Mouse (Mus musculus): ENCODE data around the gene Crybg3.
A peak's percentile ranks its signal among the peaks of the same experiment; 100 is the strongest.

Gene Crybg3

DNA sequence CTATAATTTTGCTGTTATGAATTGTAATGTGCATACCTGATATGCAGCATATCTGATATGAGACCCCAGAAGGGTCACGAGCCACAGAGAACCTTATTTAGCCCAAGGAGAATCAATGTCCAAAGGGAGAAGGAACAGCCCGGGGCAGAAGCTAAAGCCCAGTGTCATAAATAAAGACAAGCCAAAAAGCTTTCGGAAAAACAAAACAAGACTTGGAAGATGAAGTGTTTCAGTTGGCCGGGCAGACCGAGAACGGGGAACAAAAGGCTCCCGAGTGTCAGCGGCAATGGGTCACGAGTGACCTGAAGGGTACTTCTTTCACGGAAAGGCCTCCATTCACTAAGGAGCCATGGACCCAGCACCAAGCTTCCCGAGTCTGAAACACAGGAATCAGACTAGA, 26.8 kb downstream of the Crybg3 start:
- no peak for DNase-seq

DNA sequence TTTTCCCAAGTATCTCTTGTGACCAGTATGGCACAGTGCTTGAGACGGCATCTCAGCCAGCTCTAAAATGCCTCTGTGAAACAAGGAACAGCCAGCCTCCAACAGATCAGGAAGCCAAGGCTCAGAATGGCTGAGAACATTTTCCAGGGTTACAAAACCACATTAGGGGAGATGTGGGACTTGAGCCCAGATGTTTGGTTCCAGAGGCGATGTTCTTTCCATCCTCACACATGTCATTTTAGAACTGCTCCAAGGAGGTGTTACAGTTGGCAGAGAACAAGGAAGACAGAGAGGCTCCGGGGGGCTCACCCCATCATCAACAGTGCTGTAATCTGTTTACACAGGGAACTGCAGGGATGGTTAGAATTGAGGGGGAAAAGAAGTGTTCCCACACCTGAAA, 28.1 kb downstream of the Crybg3 start:
- DNase-seq, result no peak

DNA sequence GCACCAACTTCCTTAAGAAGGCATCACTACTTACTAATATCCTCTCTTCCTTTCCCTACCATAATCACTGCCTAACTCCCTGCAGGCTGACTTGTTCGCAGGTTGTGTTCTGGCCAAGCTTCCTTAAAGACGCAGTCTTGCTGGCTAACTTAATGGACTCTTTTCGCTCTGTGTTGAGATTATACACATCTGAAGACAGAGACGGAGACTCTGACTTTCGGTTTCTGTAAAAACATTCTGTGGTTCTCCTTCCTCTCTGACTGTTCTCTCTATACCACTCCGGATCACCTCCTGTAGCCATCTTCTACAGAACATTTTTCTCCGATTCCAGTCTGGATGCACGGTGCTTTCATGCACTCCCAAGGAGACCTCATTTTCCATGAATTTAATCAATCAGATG, 30.0 kb downstream of the Crybg3 start:
- DNase-seq, result no peak

DNA sequence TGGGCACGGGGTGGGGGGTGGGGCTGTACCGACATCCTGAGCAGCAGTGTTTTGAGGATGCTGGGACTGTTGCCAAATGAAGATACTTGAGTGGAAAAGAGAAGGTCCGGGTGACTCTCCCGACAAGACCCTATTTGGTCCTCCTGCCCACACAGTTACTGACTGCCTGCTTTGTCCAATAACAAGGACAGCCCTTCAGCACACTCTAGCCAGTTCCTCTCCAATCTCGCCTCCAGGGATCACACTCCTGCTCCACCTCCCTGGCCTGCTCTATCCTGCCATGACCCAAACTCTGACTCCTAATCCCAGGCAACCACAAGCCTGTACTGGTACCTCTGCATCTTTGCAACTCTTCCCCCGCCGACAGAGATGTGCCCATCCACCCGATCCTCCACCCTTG, 30.9 kb downstream of the Crybg3 start:
- no peak for DNase-seq

DNA sequence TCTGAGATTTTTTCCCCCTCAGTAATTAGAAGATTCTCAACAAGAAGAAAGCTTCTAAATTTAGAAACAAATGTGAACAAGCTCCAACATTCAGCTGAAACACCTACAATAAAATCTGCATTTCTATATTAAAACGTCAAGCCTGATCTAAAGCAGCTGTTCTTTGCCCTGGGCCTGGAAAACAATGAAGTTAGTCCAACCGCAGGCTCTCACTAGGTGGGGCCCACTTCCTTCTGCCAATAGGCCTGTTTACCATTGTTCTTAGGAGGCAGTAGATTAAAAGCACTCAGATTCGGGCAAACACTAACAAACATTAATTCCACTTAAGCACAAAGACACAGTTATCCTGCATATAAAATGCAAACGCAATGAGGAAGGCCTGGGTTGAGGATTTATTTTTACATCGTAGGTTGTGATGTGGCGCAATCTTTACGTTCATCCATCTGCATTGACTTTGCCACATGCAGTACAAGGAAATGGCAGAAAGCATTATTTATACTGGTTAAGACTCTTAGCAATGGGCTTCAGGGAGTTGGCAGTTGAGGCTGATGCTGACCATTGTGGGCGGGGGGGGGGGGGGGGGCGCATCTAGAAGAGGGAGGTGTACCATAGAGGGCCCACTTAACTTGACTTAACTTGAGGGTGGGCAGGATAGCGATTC, 32.9 kb downstream of the Crybg3 start:
- DNase-seq, result no peak

DNA sequence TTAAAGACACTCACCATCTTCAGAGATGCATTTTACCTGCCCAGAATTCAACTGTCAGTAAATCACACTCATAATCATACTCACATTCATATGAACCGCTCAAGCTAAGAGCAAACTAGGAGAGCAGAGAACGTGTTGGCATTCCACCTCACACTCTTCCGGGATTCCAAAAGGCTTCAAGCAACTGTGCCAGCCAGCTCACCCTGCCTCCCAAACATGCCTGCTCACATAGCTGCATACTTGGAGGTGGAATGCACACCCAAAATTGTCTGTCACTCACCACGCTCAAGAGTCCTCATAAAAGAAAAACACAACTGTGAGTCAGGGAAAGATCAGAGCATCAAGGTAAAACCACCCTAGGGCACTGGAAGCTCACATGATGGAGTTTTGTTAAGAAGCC, 34.3 kb downstream of the Crybg3 start:
- DNase-seq, result no peak

DNA sequence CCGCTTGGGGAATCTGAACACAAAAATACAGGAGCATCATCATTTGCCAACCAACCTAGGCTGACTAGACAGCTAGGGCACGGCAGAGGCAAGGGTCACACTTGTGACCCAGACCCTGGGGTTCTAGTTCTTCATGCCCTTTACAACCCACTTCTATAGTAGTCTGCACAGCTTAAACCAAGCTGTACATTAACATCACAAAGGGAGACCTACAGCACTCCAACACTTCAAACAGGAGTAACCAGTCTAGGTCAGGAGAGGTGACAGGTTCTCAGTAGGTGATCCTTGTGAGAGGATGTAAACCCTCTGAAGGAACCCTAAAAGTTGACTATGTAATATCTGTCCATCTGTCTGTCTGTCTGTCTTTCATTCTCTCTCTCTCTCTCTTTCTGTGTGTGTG, 35.1 kb downstream of the Crybg3 start:
- no peak for DNase-seq

DNA sequence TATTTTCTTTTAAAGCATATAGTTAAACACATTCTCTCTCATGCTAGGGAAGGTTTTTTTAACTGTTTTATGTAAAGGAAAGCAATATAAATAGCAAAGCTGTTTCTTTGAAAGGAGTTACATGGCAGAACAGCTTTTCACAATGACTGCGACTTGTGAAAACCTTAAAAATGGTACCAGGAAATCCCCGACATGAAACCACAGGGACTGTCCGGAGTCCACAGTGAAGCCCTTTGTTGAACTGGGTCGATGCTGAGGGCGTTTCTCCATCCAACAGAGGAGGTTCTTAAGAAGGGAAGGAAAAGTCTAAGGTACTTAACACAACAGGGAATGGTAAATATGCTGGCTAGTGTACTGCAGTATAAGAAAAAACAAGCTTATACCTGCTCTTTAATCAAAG, 36.8 kb downstream of the Crybg3 start:
- DNase-seq, result no peak

DNA sequence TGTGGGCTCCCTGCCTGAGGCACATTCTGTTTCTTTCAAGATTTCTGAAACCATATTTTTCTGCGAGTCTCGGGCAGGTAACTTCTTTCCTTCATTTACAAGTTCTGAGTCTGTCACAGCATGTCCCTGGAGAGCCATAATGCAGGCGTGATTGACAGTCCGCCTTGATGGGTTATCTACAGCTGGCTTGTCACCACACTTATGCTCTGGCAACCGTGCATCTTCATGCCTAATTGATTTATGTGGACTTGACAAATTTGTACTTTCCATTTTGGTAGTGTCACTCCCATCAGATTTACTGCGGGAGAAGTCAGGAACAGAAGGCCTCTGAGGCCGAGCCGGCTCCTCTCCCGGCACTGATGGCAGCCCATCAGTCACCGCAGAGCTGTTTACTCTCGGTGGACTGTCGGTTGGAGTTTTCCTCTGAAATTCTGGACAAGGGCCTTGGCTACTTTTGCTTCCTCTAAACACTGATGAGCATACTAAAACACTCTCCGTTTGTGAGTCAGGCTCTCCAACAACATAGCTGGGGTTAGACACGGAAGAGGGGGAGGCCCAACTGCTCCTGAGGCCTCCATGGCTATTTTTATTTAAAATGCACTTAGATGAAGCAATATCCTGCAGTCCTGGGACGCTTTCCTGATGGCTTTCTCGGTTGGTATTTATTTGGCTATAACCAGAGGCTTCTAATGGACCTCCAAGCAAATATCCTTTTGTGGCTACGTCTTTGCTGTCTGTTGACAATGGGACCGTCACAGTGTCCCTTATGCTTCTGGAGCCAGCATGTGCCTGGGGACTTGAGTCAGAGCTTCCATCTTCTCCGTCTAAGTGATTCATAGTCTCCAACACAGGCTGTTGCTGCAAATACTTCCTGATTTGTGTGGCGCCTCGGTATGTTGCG, 41.2 kb downstream of the Crybg3 start:
- no peak for DNase-seq

DNA sequence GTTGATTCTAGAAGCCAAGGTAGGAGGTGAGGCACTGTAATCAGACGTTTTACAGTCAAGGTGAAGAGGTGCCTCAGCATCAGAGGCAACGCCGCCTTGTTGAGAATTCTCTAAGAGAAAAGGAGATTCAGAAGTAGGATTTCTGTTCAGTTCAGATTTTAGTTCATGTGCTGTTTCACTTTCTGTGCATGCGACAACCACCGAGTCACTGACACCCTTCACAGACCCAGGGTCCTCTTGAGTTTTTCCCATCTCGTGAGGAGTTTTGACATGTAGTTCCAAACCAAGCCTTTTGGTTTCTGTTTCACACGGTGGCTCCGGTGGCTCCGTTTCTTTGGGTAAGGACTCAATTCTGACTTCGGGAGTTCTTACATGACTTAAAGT, 41.9 kb downstream of the Crybg3 start:
- DNase-seq, result no peak

DNA sequence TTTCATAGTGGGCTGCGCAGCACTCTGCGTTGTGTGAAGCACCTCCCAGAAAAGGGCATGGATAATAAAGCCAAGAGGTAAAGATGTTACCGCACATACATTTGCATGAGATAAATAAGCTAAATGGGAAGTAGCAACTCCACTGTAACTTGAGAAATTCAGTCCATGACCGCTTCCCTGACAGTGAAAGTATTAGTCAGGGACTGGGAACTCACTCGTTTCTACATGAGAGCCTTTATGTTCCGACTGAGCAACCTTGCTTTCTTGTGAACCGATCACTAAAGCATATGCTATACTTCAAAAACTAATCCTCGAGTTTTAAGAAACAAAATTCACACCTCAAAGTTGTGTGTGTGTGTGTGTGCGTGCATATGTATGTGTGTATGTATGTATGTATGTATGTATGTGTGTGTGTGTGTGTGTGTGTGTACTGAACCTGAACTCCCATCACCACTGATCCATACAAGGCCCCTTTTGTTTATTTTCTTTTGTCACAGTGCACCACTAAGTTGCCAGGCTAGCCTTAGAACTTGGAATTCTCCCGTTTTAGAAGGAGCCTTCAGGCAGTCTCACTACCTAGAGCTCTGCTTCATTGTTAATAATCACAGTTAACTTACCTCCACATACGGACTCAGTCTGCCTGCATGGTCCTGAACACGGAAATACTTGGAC, 47.2 kb downstream of the Crybg3 start:
- DNase-seq, result no peak

DNA sequence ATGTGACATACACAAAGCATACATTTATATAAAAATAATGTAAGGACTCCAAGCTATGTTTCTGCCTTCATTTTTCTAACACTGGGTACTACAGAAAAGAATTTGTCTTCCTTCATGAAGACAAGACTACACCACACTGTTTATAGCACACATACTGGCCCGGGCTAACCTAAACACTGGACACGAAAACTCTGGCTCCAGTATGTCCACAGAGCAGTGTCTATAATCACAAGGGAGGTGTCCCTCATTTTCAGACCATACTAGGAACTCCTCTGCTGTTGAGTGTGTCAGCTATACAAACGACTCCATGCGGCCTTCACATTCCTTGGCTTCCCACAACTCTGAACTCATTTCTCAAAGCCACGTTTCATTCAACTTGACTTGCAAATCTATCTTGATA, 49.3 kb downstream of the Crybg3 start:
- DNase-seq, result no peak

DNA sequence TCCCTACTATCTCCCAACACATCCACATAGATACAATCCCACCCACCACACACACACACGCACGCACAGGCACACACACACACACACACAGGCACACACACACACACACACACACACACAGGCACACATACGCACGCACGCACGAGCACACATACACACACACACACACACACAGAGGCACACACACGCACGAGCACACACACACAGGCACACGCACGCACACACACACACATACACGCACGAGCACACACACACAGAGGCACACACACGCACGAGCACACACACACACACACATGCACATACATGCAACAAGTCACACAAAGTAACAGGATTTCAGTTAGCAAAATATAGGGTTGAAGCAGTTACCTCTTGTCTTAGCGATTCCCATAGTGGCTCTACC, 51.1 kb downstream of the Crybg3 start:
- no peak for DNase-seq

DNA sequence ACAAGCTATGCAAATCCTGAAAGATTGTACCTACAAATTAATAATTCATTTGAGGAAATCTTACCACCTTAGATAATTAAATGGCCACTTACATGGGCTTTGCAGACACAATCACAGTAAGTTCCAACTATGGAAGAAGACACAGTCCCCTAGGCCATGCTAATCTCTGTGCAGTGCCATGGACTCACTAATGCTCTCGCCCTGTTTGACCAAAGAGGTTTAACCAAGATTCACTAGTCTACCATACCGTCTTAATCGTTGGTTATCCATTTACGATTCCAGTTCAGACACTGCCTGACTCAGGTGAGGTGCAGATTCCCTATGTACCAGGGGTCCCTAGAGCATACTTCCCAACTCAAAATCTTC, 52.2 kb downstream of the Crybg3 start:
- DNase-seq, result no peak

DNA sequence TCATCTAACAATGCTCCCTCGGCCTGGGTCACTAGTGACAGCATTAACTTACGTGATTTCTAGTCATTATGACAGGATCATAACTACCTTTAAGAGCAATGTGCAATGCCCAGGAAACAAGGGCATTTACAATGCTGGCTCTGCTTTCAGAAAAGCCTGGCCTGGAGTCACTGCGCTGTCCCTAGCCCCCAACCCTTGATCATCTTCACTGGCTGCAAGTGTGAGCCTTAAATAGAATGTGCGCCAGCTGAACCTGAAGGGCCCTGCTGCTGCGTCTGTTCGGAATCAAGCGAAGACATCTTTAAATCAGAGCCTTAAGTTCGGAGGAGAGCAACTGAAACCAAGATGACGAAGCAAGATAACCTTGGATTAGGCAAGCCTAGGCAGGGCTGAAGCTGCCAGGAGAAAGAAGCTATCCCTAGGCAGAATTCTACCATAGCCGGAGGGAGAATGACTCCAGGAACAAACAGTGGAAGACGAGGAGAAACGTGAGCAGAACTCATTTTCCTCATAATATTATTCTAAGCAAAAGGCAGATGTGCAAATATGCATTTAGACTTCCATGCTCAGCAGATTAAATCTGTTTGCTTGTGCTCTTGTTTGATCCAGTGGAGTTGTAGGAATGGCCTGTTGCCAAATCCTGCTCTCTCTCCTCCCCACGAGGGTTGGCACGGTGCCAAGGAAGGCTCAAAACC, 52.7 kb downstream of the Crybg3 start:
- DNase-seq, result peak; percentile 24

DNA sequence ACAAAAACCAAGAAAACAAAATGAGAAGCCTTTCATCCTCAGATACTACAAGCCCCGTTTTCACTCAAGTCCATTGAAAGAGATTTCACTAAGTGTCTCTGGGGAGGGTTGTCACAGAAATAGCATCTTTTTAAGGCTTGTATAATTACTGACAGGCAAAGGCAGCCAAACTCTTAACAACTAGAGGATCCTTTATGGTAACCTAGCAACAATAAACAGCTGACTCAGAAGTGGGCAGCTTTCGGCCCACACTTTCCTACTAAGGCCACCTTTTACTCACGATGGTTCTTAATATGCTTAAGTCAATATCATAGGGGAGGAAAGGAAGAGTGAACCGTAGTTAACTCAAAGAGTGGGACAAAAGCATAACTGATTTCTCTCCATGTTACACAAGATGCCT, 53.3 kb downstream of the Crybg3 start:
- peak; percentile 12 for DNase-seq

DNA sequence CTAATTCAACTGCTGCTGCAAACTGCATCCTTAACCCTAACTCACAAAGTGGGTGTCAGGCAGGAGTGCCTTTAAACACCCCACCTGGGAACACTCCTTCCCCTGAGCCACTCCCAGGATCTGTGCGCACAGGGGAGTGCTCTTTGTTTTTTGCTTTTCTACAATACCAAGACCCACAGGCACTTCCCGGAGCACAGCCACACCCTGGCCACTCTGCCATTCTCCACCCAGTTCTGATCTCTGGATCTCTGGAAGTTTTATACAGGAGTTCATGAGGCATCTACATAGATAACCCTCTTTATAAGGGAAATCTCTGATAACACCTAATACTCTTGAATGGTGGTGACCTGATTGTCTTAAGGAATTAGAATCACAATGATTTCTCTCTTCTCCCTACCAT, 55.4 kb downstream of the Crybg3 start:
- no peak for DNase-seq

DNA sequence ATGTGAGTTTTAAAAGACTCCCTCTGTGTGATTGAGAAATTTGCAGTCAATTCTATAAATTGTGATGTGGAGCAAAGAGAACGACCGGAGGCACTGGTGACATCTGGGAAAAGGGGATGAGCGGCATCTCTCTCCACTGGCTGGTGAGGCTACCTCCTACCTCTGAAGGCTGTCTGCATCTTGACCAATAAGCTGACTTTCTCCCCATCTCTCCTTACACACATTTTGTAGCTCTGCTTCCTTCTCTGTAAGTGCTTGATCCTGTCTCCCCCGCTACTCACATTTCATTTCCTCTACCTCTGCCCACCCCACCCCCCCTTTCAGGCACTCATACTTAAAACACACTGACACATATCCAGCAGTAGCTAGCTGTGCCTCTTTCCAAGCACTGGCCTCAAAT, 59.4 kb downstream of the Crybg3 start:
- DNase-seq, result no peak

DNA sequence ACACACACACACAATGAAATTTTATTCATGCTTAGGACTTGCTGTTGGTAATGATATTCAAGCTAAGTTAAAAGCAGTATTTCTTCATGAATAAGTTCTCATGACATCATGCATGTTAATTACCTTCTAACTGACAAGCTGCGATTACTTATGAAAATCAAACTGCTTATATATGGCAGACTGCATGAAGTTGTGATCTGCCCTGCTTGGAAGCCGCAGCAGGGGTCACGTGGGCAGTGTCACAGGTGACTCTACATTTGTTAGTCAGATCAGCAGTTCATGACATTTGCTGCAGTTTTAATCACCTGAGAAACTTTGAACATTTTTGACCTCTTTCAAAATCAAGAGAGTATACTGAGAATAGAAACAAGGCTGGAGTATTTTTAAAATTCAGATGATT, 59.8 kb downstream of the Crybg3 start:
- DNase-seq, result no peak

DNA sequence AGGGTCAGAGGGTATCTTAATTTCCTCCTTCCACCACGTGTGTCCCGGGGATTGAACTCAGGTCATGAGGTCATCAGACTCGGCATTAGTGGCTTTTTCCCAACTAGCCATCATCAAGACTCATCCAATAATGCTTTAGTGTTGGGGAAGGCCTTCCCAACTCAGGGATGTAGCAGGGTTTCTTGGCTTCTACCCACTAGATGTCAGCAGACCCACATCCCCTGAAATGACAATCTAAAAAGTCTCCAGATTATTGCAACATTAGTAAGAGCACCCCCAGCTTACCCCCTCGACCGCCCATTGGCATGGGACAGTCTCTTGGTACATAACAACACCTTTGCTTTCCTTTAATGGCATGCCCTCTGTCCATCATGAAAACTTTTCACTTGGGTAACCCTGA, 65.1 kb downstream of the Crybg3 start:
- no peak for DNase-seq

DNA sequence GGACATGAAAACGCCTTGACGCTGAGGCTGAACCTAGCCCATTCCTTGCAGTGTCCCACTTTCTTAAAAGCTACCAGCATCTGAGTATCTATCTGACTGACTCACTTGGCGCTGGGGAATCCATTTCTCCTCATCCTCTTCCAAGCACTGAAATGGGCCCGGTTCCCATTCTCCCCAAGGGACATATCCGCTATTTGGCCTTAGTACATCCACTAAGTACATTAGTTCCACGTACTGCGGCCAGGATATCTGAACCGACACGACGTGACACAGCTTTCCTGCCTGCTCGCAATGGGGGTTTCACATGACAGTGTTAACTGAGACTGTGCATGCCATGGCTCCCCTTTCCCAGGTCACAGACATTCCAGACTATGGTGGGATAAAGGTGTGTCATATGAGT, 66.4 kb downstream of the Crybg3 start:
- no peak for DNase-seq

DNA sequence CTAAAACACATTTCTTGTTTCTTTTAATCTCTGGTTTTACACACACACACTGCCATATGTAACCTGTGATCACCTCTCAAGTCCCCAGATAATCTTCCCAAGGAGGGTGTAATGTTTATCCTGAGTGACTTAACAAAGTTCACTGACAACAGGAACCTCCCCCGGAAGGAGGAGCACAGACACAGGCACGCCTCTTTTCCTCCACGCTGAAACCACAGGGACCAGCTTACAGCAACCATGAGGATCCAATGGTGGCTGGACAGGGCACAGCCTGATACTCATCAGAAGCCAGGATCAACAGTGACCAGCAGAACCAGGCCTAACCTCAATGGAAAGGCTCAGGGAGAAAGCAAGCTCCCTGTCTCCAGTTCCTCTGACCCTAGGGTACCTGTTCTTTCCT, 68.2 kb downstream of the Crybg3 start:
- no peak for DNase-seq

DNA sequence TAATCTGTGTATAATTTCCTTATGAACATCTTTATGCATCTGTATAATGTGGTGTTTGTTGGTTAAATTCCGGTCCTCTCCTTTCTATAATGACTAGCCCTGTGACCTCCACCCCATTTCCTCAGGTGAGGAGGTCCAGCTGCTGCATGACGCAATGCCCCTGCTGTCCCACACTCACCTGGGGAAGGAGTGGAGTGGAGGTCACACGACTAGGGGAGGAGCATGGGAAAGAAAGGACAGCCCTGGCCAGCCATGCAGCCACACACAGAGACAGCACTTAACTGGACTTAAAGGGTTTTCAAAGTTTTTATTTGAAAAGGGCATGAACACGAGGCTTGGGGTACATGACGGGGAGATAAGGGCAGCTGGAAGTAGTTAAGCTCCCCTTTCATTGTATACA, 69.5 kb downstream of the Crybg3 start:
- no peak for DNase-seq

DNA sequence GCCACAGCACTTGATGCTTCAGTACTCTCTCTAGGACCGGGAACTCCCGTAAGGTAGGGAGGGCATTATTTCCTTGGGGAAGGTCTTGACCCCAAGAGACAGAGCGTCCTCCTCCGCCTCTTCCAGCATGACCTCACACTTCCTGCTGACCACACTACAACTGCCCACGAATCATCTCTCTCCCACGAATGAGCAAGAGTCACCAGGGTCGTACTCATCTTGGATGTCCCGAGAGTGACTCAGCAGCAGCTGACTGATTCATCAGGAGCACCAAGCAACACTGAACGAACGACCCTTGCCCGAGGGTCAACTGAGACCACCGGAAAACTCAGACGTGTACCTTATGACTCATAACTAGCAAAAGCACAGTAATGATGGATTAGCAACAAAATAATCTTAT, 71.2 kb downstream of the Crybg3 start:
- DNase-seq, result no peak
